Mouse (Mus musculus) cerebellum, adult 2 months (tissue): ENCODE results near the gene Gm13285.

Experiments used
- CTCF ChIP-seq: fragments of 200-500 bp; IDR thresholded peaks from 2 replicates; pipeline ENCODE4 v1.5.1; 2011; ENCODE audit warnings: low read depth, mild to moderate bottlenecking, control low read depth, low read length, moderate library complexity, borderline replicate concordance; ENCODE audit not compliant: insufficient read depth
- POLR2A ChIP-seq: fragments of 200-500 bp; IDR thresholded peaks from 2 replicates; pipeline ENCODE4 v1.6.1; 2011; ENCODE audit warnings: low read length, control low read depth, borderline replicate concordance; ENCODE audit not compliant: insufficient read depth

GRCm38 (mm10) chr4:88815928-88816327, 16.5 kb downstream of the Gm13285 start, which contains the start of gene Ifna7:
- TF ChIP-seq CTCF (no peak), POLR2A (no peak)
